Mouse (Mus musculus): ENCODE measurements at regions not wholly inside any gene's neighbourhood (a gene's known extent, or its start where the extent isn't known, plus 50 kb on each side); places are given as distances from the start of the nearest gene placed in this dataset.
"Not testable (repeated sequence)": the region's sequence is repeated elsewhere in the genome, so short reads cannot be mapped to it uniquely, and the experiment has no call there.

DNA sequence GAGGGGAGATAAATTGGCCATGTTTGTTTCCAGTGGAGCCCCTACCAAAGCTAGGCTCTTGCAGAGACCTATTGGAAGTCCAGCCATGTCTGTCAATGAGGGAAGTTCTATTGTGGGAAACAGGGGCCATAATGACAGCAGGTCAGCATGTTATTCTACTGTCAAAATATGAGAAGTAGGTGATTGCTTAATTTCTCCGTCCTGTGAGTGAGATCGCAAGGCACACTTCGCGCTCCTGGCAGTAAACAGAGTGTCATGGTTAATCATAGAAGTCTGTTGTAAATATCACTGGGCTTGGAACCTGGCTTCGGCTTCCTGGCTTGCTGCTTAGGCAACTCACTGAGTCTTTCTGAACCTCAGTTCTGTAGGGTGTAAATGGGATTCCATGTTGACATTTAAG, 72.5 kb upstream of the Ccdc122 start:
- DNase-seq (ENCODE audit: low spot score), result no peak

DNA sequence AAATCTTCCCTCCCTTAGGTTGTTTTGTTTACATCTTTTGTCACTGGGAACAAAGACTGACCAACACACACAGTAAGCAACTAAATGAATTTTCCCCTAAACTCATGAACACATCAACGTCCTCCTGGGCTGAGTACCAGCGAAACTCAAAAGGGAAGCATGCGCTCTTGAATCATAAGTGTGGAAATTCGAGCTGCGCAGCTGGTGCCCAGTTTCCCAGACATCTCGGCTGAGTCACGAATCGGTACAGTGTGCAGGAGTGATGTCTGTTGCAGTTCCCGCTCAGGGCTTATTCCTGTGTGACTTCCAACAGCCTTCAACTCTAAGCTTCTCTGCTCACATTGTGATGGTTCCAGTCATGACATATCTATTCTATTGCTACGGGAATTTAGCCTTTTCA, 77.7 kb upstream of the Ccdc122 start:
- DNase-seq (ENCODE audit: low spot score), result no peak

DNA sequence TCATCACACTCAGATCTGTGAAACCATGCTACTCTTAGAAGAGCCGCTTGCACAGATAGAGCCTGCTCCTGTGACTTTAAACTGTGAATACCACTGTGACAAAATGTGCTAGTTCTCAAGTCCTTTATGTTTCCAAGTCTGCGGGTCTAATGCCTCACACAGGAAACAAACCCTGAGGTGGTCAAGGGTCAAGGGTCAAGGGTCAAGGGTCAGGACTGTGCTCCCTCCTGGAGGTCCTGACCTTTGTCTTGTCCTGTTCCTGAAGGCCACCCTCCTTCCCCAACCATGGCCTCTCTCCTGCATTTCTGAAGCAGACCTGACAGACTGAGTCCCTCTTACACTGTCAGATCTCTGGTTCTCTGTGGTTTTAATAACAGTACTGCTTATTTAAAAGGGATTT, 79.4 kb upstream of the Ccdc122 start:
- no peak for DNase-seq (ENCODE audit: low spot score)

DNA sequence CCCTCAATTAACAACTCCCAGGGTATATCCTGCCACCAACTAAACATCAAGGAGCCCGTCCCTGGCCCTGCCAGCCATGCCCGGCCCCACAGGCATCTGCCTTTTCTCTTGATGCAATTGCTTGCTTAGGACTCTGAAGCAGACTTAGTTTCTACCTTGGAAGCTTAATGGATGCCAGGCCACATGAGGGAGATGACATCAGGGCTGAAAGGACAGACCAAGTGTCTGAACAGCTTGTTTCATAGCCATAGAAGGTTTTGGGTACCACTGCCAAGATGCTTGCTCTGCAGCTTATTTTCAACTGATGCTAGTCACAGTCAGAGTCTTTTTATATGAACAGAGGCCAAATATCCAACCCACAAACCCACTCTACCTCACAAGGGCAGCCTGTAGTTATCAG, 83.4 kb upstream of the Ccdc122 start:
- DNase-seq (ENCODE audit: low spot score), result no peak

DNA sequence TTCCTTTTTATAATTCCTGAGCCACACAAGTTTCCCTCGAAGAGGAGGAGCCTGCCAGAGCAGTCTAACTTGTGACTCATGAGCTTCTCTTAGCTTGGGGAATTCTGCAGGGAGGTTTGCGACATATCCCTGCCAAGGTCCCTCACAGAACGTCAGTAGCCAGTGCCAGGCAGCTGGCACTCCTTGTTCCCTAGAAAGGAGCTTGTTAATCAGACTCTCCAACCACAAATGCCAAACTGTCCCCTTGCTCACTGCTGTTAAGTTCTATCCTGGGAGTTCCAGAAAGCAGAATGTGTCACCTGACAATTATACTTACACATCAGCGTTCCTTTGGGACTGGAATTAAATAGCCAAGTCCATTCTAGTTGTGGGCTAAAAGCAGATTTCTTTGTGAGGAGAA, 85.1 kb upstream of the Ccdc122 start:
- no peak for DNase-seq (ENCODE audit: low spot score)

DNA sequence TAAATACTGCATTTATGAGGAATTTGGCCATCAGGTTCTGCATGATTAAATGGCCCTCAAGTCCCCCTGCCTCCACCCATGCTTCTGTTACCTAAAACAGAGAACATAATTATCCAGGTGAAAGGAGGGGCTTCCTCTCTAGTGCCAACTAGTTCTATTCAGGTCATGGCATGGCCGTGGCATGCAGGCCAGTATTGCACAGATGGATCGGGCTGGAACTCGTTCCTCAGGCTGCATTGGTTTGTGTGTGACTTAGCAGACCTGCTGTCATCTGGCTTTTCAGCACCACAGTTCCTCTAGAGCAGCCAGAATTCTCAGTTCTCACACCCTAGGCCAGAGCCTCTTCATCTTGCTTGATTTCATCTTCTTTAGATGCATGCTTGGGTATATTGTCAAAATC, 87.2 kb upstream of the Ccdc122 start:
- DNase-seq (ENCODE audit: low spot score), result no peak

DNA sequence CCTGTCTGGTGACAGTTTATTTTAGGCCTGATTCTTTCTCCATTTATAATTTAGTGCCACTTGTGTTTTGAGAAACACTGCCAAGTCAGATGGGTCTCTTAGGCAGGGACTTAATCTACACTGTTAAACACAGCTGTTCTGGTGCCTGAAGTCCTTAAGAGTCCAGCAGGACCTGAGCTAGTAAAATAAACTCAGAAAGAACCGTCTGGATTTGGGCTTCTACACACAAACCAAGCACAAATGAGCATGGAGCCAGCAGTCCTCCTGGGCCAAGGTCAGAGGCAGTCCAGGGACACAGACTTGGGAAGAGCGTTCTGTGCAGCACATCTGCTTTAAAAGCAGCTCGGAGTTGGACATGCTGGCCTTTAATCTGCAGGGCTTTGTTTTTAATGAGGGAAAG, 87.6 kb upstream of the Ccdc122 start:
- no peak for DNase-seq (ENCODE audit: low spot score)

DNA sequence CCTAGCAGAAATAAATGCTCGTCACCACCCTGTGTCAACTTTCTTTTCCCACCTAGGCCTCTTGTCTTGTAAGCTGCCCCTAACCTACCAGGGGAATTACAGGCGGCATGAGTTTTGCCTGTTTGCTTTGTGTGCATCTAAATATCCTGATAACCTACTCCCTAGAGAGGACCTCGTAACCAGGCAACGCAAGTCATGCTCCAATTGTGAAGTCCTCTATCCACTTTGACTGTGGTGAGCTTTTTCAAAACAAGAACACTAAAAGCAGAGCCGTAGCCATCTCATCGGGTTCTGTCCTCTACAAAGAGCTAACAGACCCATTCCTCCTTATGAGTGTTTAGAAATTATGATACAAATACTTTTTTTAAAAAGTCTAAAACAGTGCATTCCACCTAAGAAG, 88.1 kb upstream of the Ccdc122 start:
- no peak for DNase-seq (ENCODE audit: low spot score)

DNA sequence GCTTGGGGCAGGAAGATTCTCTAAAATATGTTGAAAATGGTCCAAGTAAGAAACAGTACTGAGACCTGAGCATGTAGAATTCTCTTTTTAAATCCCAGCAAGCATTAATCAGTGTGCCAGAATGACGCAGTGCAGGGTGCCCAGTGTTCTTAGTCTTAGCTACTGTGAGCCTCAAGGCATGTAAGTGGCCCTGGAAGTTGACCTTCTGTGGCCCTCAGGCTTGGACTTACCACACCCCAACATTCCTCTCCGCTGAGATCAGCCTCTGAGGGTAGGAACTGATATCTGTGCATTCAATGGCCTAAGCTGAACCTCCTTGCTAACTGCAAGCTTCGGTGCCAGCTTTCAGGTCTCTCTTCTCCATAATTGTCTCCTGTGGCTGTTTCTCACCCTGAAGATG, 89.4 kb upstream of the Ccdc122 start:
- no peak for DNase-seq (ENCODE audit: low spot score)

DNA sequence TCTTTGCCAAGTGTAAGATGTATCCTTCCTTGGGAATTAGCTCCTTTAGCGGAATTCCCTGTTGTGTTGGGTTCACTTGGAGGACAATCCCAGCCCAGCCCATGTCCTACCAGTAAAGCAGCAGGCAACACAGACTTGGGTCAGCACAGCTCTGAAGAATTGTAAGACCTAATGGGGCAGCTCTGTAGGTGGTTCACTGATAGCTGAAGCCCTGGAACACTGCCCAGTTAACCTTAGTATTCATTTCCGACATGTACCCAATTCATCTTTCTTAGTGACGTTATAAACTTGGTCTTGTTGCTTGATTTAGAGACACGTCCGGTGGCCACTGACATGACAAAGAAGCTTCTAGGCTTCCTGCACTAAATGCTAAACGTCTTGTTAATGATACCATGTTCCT, 90.9 kb upstream of the Ccdc122 start:
- no peak for DNase-seq (ENCODE audit: low spot score)

DNA sequence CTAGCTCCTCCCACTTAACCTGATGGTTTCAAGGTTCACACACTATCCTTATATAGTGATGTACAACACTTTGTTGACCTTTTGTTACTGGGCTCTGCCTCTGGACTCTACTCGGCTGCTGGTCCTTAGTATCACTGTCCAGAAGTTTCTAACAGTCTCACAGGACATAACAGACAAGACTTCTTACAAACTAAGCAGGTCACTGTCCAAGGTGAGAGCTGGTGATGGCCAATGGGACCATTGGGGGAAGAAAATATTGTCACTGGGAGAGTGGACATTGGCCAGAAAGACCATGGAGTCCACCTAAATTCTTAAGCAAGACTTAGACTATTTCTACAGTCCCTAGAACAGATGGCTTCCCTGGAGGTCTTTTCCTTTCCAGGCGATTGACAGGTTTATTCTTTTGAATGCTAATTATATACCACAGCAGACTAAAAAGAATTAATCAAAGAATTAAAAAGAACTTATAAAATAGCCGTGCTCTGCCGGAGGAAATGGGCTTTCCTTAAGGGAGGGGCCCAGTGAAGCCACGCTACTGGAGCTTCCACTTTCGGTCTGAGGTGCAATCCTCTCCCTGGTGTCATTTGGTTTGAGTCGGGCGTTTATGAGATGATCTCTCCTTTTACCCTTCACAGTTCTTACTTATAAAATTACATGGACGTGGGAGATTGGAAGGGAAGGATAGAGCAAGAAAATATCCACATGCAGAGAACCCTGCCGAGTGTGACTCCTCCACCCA, 94.9 kb upstream of the Ccdc122 start:
- DNase-seq (ENCODE audit: low spot score), result no peak

DNA sequence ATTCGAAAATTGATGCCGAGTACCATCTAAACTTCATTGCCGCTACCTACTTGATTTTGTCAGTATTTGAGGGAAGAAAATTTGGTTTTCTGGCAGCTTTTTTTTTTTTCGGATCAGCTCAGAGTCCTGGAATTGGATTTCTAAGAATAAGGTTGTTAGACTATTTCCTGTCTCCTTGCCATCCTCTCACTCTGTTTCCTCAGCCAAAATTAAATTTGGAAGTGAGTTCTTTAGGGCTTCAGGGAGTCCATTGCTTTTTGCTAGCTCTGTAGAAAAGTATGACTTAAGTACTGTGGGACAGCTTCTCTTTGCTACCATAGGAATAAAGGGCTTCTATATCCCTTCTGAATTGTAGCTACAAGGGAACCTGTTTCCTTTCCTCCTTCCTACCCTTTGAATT, 96.1 kb upstream of the Ccdc122 start:
- DNase-seq (ENCODE audit: low spot score), result no peak

DNA sequence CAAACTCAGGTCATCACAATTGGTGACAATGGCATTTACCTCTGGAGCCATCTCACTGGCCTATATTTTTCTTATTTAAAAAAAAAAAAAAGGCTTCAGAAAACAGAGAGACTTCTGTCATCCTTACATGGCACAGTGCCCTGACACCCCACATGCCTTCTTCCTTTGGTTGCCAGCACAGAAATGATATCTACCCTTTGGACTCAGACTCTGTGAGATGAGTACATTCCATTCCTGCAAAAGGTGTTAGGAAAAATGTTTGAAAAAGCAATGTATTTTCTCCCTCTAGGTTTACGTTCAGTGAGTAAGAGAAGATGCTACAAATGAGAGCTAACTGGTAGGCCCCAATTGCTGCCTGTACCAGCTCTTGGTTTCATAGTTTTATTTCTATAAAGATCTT, 99.9 kb upstream of the Ccdc122 start:
- DNase-seq (ENCODE audit: low spot score), result no peak

DNA sequence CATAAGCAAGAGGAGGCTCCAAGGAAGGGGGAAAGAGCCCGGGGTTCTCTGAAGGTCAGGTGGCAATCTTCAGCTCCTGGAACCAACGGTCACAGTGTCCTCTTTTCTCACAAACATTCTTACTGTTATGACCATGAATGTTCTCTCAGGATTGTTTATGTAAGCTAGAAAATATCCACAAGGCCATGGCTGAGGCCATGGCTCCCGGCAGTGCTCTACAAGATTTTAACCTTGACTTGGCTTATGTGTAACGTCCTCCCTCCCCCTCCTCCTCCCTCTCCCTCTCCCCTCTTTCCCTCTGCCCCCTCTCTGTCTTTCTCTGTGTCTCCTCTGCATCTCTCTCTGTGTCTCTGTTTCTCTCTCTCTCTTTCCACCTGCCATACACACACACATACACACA, 100.5 kb upstream of the Ccdc122 start:
- DNase-seq (ENCODE audit: low spot score), result not testable (repeated sequence)

DNA sequence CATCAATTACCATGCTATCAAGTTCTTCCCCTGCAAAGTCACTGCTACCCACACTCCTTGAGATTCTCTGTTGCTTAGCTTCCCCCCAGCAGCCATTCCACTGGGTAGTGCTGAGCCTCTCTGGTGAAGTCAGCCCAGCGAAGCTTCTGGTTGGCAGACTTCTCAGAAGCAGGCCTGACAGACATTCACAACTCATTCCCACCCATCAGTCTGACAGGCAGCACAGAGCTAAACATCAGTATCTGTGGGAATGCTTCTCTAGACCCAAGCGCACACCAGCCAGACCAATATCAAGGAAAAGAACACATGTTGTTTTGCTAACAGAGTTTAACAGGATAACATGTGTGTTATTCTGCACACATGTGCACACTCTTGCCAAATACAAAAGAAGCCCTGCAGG, 101.1 kb upstream of the Ccdc122 start:
- DNase-seq (ENCODE audit: low spot score), result no peak

DNA sequence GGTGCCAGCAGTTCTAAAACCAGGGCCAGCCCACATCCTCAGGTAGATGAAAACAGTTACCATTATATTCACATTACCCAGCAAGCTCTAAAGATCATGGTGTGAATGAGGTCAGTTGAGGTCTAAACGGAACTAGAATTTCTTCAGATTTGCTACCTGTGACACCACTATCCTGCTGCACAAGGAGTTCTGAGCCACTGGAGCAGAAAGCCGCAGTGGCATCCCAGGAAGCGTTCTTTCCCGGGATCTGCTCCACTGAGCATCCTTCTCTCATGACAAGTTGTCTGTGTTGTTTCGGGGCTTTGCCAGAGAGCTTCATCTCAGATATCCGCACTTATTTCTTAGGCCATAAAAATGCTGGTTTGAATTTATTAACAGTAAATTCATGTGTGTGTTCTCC, 103.7 kb upstream of the Ccdc122 start:
- DNase-seq (ENCODE audit: low spot score), result no peak

DNA sequence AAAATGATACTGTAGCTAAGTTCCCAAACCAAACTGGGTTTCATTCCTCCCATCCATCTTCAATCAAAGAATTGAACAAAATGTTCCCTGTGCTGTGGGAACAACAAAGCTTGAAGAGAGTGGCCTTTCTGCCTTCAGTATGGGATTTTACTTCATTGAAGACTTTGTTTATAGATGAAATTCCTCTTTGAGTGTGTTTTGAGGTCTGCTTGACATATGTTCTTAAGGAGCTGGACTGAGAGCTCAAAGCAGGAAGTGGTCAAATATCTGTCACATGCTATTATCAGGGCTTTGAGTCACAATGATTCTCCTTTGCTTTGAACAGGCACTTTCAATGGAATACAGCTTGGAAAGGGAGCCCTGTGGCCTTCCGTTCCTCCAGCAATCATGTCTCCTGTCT, 105.2 kb upstream of the Ccdc122 start:
- DNase-seq (ENCODE audit: low spot score), result no peak

DNA sequence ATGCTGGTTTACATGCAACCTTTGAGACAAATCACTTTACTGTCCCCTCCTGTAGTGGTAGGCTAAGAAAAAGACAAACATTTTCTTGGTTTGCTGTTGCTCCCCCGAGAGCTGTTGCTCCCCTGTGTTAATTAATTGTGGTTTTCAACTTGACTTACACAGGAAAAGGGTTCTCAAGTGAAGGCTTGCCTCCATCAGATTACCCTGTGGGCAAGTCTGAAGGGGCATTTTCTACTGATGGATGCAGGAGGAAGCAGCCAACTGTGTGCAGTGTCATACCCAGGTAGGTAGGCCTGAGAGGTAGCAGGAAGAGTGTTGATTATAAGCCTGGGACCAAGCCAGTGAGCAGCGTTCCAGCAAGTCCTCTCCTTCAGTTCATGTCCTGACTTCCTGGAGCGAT, 107.0 kb upstream of the Ccdc122 start:
- no peak for DNase-seq (ENCODE audit: low spot score)

DNA sequence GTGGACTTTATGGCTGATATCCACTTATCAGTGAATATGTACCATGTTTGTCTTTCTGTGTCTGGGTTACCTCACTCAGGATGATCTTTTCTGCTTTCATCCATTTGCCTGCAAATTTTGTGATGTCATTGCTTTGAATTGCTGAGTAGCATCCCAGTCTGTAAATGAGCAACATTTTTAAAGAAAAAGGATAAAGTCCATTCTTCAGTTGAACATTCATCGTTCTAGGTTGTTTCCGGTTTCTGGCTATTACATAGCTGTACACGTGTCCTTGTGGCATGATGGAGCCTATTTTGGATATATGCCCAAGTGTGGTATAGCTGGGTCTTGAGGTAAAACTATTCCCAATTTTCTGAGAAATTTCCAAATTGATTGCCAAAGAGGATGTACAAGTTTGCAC, 107.9 kb upstream of the Ccdc122 start:
- DNase-seq (ENCODE audit: low spot score), result no peak

DNA sequence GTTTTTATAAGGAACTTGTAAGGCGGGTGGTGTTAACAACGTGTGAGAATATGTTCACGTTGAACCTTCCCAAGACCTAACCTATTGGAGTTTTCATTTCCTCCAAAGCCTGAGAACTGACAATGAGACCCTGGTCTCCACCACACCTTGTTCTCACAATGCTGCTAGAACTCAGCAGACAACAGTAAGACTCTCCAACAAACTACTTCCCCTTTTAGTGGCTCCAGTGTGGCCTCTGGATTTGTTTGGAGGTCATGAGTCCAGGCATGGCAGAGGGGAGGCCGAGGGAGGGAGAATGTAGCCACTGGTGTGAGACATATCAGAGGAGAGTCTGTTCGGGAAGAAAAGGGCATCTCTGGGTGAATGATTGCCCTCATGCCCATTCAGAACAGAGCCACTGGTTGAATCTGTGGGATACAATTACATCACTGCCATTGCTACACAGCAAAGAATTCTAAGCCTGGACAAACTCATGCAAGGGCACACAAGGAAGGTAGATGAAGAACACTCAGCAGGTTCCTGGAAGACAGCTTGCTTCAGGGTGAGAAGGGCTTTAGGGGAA, 109.2 kb upstream of the Ccdc122 start:
- DNase-seq (ENCODE audit: low spot score), result no peak

DNA sequence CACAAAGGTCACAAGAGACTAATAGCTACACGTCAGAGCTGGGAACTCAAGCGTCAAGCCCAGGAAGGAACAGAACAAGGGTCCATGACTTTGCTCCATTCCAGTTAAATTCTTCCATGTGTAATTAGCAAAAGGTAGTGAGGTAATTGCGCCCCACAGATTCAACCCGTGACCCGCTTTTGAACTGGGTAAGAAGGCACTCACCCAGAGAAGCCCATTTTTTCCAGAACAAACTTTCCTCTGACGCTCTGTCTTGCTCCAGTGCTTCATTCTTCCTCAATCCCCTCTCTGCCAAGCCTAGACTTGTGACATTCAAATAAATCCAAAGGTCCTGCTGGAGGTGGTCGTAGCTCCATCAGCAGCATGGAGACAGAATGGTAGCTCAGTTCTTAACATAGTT, 110.2 kb upstream of the Ccdc122 start:
- DNase-seq (ENCODE audit: low spot score), result no peak

DNA sequence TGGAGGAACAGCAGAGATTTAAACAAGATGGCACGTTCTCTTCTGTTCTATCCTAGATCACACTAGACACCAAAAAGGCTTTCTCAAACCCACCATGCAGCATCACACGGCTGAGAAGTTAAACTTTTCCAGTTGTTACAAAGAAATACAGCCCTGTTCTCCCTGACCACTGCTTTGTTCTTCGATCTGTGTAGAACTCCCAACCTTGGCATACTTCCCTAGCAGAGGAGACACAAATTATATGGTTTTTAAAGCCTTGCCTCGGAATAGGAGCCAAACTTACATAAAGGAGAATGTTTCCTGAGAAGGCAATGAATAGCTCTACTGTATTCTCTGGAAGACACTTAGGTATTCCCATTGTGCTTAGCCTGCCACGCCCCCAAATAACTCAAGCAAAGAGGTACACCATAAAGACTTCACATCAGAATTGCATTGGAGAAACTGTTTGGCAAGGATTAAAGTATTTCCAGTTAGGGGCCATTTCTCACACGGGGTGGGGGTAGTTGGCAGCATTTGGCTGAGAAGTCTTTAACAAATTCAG, 114.1 kb upstream of the Ccdc122 start:
- no peak for DNase-seq (ENCODE audit: low spot score)

DNA sequence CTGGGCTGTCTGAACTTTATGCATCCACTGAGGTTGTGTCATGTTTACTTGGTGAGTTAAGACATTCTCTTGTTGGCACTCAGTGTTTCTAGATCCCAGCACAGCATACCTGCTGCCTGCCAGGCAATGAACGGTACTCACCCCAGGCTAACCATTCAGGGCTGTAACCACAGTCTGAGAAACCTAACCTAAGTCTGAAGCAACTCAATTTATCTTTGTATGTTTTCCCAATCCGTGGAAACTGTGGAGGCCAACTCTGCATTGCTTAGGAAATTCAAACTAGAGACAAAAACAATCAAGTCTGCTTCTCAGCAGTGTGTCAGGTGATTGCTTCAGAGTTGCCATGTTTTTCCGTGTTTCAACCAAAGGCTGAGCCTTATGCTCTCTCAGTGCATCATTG, 118.5 kb upstream of the Ccdc122 start:
- no peak for DNase-seq (ENCODE audit: low spot score)

Data from urinary bladder, postnatal 10 days (tissue).